Mouse (Mus musculus) layer of hippocampus, adult 8-10 months (tissue): ENCODE data around the gene Spag9. TPM values are rescaled to one million over a fixed set of nuclear protein-coding genes. Genes with fewer than 3 reads are reported as not detected.

ENCODE experiments used
- DNase-seq, 2 experiments: peaks; one replicate each; pipeline ENCODE4 v3.0.0; 2022; ENCODE audit warnings: low spot score in 2 of 2
- total RNA-seq, 4 experiments: library from RNA; stranded (reverse); gene quantifications; 2 replicates each; pipeline ENCODE4 v1.2.4; 2022

Gene Spag9
- total RNA-seq, result 100 to 1,000 TPM; 205 to 236 (median 220) TPM

DNA sequence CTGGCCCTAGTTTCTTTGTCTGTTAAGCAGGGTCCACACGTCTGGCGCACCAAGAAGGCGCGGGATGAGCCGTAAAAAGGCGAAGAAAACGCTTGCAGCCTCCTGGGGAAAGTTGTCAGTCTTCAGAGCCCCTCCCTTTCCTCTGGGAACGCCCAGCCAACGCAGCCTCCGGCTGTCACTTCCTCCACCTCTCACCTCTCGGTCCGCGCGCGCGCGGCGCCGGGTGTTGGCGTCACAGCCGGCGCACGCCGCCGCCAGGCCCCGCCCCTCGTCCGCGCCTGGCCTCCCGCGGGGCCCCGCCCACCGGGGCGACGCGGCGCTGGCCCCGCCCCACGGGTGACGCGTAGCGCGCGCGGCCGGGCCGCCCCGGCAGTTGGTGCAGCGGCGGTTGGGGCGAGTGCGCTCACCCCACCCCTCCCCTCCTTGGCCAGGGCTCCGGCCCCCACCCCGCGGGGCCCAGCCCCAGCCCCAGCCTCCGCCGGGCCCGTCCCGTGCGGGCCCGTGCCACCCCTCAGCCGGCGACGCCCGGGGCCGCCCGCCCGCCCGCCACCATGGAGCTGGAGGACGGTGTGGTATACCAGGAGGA lies at the start of gene Spag9:
Gene Spag9, plus strand, starts transcription at position 372 of the 586 bp plus-strand sequence.
- peak; percentile 82 to 88 for DNase-seq

DNA sequence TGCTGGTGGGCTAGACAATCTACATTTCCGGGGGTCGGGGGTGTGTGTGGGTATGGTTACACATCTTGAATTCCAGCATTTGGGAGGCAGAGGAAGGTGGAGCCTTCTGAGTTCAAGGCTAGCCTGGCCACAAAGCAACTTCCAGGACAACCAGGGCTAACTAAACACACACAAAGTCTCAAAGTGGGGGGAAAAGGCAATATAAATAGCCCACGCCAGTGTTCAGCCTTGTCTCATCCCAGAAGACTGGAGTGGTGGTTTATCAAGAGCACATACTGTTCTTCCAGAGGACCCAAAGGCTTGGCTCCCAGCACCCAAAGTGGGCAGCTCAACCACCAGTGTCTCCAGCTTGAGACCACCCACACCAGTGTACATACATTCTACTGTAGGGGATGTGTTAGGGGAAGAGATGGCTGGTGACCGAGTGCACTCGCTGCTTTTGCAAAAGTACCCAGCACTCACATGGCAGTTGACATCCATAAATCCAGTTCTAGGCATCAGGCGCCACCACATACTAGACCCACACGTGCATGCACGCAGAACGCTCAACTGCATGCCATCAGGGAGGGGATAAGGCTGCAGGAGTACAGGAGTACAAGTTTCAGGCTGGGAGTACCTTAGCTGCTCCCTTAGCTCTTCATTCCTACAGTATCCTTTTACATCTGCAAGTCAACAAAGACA lies 46.9 kb upstream of the Spag9 start:
- no peak for DNase-seq

DNA sequence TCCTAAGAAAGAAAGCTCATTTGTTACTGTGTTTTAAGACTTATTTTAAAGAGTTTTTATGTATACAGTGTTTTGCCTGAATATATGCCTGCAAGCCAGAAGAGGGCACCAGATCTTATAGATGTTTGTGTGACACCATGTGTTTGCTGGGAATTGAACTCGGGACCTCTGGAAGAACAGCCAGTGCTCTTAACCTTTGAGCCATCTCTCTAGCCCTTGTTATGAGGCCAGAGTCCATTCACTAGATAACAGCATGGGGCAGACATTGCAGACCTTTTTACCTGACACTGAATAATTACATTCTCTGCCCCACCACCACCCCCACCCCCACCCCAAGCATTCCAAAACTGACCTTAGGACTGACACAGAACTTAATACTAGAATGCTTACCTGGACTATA lies 45.8 kb upstream of the Spag9 start:
- DNase-seq, result no peak

DNA sequence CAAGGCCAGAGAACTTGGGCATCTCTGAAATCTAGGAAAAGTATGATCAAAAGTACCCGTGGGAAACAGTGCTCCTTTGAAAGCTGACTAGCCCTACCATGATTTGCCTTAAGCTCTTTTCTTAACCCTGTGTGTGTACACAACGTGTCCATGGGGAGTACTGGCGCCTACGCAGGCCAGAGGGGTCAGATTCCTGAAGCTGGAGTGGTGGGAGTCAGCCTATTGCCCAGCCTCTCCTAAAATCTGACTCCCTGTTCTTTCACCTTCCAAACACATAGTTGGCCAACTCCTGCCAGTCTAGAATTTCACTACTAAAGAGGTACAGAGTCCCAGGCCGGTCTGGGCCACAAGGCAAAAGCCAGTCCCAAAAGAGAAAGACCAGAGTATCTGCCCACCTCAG lies 43.5 kb upstream of the Spag9 start:
- DNase-seq, result no peak

DNA sequence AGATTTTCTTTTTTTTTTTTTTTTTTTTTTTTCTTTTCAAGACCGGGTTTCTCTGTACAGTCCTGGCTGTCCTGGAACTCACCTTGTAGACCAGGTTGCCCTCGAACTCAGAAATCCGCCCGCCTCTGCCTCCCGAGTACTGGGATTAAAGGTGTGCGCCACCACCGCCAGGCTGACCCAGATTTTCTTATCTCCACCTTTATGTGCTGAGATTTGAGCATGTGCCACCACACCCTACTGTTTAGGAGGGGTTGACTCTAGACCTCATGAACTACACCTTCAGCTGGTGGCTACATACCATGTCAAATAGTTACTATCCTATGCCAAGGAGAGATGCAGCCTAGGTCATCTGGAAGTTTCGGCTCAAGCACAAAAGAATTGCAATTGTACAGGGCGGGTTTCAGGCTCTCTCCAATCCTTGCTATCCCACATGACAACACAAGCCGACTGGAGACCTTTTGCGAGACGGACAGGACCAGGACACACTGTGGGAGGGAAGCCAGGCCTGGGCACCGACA lies 41.1 kb upstream of the Spag9 start:
- DNase-seq, result peak in 1 of 2 experiments; percentile 24

DNA sequence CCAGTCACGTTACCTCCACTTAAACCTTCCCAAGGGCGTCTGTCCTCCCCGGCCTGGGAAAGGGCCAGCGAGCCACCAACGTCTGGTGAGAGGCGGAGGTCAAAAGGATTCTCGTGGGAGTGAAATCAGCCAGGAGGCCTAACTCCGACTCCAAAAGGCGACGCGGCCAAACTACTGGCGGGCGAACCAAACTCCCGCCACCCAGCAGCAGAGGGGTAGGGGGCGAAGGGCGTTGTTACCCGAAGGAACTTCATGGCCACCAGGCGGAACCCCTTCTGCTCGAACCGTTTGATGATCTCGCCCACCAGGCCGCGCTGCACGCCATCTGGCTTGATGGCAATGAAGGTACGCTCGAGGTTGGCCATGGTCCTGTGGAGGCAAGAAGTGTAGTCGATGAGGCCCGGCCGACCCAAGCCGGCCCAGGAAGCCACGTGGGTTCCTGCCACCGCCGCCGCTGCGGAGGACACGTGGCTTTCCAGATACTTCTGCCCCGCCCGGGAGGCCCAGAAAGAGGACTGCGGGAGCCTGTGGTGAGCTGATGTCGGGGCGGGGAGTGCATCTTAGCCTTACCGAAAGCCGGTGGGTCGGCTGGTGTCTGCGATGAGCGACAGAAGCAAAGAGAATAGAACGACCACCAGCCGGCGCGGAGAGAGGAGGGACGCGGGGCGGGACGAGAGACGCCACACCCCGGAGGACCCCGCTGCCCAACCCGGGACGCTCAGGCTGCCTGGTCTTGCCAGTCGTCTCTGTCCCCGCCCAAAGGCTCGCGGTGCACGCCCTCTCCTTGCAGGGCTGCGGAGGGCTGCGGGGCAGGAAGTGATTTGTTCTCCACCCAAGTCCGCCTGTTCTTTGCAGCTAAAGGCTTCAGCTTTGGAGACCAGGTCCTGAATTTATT lies 40.4 kb upstream of the Spag9 start:
- DNase-seq, result peak; percentile 80 to 85

DNA sequence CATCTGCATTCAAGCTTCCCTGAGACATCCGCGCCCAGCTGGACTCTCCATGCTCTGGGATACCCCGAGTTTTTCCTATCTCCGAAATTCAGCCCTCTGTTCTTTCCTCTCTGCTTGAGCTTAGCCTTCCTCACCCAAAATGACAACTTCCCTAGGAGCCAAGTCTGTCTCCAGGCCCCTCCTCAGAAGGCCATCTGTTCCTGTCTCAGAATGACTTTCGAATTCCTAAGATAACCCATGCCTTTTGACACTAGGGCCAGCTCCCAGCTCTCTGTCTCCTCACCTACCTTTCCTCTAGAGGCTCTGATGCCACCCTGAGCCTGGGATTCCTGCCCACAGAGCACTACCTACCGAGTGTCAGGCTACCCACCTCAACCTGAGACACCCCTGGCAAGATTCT lies 39.7 kb upstream of the Spag9 start, which contains the start of gene Nme2:
Gene Nme2, minus strand, starts transcription at position 101 of the 400 bp plus-strand sequence.
- DNase-seq, result no peak

DNA sequence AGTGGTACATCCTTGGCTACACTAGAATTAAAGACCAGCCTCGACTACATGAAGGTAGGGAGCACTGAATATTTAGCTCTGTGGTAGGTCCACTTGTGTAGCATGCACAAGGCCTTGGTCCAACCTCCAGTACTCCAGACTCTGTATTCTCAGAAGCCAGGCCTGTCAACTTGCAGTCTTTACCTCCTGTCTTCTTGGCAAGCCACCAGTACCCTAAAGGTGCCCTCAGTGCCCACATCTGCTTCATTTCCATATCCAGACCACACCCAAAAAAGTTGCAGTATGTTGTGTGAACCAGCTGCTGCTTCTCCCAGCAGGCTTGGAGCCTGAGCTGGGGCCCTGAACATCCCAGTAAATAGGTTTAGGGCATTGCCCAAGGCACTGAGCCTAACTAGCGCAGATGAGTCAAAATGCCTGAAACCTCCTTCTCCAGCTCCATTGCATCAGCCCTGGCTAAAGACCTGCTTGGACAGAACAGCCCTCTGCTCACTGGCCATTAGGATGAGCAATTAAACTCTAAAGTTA lies 38.8 kb upstream of the Spag9 start:
- no peak for DNase-seq

DNA sequence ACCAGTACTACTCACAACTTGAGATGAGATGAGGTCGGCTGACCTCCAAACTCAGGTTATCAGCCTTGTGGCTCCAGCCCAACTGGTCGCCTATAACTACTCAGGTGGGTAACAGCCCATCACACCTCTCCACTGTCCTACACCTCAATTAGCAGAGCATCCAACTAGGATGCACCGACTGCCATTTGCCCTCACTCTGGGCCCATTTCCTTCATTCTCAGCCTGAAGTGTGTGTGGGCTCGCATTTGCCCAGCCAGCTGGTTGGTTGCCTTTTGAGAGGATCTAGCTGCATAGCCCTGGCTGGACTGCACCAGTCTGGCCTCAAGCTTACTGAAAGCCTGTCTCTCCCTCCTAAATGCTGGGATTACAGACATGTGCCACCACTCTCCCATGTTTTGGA lies 38.1 kb upstream of the Spag9 start:
- no peak for DNase-seq

DNA sequence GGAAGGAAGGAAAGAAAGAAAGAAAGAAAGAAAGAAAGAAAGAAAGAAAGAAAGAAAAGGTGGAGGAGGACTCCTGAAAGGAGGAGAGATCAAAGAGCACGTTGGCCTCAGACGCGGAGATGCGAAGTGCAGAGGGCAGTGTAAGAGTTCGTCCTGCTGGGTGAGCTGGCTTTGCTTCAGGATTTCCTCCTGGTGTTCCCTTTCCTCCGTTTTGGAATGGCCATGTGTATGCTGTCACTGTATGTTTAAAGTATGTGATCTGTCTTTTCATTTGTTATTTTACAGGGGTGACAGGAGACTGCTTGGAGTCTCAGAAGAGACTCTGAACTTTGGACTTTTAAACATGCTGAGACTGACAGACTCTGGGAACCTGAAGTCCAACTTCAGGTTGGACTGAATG lies 34.4 kb upstream of the Spag9 start:
- DNase-seq, result no peak

DNA sequence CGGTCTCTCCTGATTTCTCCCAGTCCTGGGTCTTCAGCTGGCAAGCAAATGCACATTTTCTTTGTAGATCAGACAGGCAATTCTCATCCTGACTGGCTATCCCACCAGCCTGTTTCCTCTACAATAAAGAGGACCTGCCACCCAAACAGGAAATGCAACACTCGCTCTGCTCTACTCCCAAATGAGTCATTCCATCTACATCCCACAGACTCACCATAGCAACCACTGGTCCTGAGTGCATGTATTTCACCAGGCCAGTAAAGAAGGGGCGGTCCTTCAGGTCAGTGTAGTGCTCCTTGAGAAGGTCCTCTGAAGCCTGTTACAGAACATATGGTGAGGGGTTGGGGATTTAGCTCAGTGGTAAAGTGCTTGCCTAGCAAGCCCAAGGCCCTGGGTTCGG lies 32.9 kb upstream of the Spag9 start:
- no peak for DNase-seq

DNA sequence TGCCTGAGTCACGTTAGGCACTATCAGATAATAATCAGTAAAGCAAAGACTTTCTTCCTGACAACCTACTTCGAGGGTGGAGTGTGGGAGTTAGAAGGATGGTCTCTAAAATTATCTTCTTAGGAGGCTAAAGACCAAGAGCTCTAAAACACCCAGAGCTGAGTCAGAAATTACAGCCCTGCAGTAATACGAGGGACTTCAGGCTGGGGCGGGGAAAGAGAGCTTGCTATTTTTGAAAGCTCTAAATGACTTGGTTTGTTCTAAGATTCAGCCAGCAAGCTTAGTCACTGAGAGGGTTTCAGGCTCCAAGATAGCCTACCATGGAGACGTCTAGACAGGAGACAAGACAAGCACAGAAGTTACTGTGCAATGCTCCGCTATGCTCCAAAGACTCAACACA lies 30.5 kb upstream of the Spag9 start:
- DNase-seq, result no peak

DNA sequence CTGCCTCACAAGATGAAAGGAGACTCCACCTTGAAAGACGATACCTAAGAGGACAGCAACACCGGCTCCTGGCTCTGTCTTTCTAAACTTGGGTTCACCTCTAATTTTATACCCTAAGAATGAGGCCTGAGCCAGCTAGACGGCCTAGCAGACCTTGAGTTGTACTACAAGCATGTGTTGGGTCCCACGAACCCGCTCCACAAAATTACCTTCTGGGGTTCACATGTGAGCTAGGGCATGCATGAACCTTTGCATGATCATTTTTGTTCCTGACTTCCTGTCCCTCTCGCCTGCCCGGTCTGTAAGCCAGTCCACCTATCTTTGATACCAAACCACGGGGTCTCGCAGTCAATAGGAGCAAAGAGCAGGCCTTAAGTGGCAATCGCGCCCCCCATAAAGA lies 28.5 kb upstream of the Spag9 start:
- DNase-seq, result no peak

DNA sequence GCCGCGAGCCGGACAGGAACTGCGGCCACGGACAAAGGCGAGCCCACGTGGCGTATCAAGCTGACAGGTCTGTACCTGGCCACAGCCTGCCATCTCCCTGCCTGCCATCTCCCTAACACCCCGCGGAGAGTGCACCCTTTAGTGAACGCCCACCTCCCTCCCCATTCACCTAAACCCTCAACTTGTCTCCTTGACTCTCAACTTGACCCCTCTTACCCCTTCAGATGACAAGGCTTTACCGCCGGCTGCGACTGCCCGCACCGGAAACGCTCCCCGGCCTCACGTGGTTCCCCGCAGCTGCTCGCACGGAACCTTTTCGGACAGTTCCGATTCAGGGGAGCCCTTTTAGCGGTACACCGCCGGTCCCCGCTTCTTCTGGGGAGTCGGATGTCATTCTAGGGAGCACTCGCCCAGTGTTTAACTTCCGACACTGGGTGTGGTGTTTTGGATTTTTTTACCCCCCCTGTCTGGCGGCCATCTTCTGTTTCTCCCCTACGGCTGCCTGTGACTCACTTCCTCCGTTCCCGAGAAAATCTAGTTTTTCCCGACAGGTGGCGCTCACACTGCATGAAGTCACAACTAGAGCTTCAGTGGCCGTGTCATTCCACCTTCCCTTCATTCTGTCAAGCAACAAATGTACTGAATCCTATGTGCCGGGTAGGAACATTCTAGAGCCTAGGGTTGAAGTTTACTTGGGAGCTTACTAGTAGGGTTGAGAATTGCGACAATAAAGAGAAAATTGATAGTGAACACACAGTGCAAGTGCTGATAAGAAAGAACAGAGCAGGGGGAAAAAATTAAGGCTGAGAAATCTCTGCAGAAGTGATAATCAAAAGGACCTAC lies 27.7 kb upstream of the Spag9 start, which contains the start of the genes Gm20390 and Nme1:
Gene Gm20390, minus strand, starts transcription at position 289 of the 843 bp plus-strand sequence.
Gene Nme1, minus strand, starts transcription at position 517 of the 843 bp plus-strand sequence.
- DNase-seq, result peak; percentile 96 to 99

DNA sequence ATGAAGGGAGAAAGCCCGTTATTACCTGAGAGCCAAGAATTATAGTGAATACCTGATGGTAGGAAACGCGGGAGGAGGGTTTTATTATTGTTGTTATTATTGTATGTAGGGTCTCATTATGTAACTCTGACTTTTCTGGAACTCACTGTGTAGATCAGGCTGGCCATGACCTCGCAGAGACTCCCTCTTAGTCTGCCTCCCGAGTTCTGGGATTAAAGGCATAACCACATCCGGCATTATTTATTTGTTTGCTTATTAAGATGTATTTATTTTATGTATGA lies 27.1 kb upstream of the Spag9 start:
- DNase-seq, result no peak

DNA sequence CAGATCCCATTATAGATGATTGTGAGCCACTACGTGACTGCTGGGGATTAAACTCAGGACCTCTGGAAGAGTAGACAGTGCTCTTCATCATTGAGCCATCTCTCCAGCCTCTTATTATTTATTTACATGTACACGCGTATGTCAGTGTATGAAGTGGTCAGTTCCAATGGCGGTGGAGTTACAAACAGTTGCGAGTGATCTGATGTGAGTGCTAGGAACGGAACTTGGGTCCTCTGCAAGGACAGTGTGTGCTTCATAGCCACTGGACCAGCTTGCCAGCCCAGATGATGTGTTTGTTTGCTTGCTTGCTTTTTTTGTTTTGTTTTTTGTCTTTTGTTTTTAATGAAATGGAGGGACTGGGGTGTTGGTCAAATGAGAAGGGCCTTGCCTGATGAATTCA lies 26.7 kb upstream of the Spag9 start:
- no peak for DNase-seq

DNA sequence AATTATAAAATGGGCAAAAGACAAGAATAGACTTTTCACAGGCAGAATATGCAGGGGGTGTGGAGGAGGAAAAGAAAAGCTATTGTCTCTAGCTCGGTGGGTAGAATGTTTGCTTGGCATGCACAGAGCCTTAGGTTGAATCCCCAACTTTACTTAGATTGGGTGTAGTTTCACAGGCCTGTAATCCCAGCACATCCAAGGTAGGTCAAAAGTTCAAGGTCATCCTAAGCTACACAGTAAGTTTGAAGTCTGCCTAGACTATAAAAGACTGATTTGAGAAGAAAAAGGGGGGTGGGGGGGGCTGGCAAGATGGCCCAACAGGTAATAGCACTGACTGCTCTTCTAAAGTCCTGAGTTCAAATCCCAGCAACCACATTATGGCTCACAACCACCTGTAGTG lies 26.1 kb upstream of the Spag9 start:
- DNase-seq, result no peak

DNA sequence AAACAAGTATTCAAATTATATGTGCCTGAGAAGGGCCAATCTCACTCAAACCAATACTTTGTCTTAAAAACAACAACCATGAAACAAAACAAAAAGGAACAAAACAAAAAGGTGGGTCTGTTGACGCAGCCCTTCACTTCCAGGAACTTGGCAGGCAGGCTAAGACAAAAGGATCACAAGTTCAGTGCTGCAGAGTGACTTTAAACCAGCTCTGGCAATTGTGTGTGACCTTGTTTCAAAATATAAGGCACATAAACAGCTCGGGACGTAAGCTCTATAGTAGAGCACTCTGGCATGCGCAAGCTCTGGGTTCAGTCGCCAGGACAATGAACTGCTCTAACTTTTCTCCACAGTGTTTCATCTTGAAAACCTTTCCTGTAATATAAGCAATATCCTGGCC lies 22.9 kb upstream of the Spag9 start:
- no peak for DNase-seq

DNA sequence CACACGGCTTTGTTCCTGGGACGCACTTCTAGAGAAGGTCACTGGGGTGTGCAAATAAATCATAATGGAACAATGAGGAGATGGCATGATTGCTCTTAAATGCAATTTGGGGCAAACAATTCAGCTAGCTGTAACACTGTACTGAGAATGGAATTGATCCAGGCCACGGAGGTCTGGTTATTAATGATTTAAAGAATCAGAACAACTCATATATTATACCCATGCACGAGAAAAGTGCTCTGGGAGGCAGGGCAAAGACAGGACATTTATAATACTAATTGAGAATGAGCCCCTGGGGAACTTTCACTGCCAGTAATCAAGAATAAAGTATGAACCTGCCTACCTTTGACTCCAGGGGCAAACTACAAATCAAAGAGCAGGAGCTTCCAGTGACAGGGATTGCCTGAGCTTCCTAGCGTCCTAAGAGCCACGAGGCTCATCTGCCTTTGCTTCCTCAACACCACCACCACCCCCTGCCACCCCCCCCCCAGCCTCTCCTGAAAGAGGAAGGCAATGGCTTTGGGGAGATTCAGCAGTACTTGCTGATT lies 16.3 kb upstream of the Spag9 start:
- no peak for DNase-seq

DNA sequence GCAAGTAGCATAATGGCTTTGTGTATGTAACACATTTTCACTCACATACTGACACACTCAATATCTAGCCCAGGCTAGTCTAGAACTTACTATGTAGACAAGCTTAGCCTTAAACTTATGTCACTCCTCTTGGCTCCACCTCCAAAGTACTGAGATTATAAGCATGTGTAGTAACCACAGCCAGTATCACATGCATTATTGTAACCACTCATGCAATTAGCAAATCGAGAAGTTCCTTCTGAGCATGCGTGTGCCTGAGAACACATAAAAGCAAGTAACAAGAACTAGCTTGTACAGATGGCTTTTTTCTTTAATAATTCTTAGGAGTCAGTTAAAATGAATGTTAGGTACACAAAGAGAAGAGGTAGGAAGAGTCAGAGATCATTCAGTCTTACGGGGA lies 11.3 kb upstream of the Spag9 start:
- DNase-seq, result no peak

DNA sequence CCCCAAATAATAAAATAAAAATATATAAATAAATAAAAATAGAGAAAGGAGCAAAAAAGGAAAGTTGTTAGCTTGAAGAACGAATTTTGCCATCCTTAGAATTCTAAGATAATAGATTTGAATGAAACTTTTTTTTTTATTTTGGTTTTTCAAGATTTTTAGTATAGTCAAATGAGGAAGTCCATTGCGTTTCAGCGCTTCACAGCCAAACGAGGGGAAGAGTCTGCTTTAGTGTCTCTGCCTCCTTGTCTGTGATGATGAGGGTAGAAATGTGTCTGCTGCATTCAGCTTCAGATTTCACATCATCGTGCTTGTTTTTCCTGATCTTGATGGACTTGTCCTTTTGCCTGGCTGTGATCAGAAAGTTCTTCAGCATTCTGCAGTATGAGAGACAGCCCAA lies 10.6 kb upstream of the Spag9 start:
- DNase-seq, result no peak
